Mouse (Mus musculus) spleen, postnatal 10 days (tissue): ENCODE measurements at regions not wholly inside any gene's neighbourhood (a gene's known extent, or its start where the extent isn't known, plus 50 kb on each side); places are given as distances from the start of the nearest gene placed in this dataset.

ENCODE experiments used
- DNase-seq, 2 experiments: peaks; one replicate each; pipeline ENCODE4 v3.0.0; 2021 to 2022; ENCODE audit warnings: low spot score in 2 of 2

- DNase-seq, result no peak
Observed at GRCm38 (mm10) chr9:83273361-83273975, 127.0 kb upstream of the Hmgn3 start.

- no peak for DNase-seq
Observed at GRCm38 (mm10) chr9:83265736-83266135, 119.3 kb upstream of the Hmgn3 start.

GRCm38 (mm10) chr9:83259511-83259910, 113.0 kb upstream of the Hmgn3 start:
- no peak for DNase-seq

GRCm38 (mm10) chr9:83258986-83259385, 112.5 kb upstream of the Hmgn3 start:
- no peak for DNase-seq

GRCm38 (mm10) chr9:83258476-83258875, 112.0 kb upstream of the Hmgn3 start:
- no peak for DNase-seq

GRCm38 (mm10) chr9:83254356-83254755, 107.9 kb upstream of the Hmgn3 start:
- DNase-seq, result no peak

GRCm38 (mm10) chr9:83253789-83254188, 107.3 kb upstream of the Hmgn3 start:
- no peak for DNase-seq

- DNase-seq, result no peak
Observed at GRCm38 (mm10) chr9:83251793-83252192, 105.3 kb upstream of the Hmgn3 start.

- no peak for DNase-seq
Observed at GRCm38 (mm10) chr9:83249871-83250270, 103.4 kb upstream of the Hmgn3 start.

GRCm38 (mm10) chr9:83248164-83248730, 101.8 kb upstream of the Hmgn3 start:
- no peak for DNase-seq

- DNase-seq, result no peak
Observed at GRCm38 (mm10) chr9:83247066-83247668, 100.7 kb upstream of the Hmgn3 start.

GRCm38 (mm10) chr9:83241119-83241518, 94.6 kb upstream of the Hmgn3 start:
- no peak for DNase-seq

- DNase-seq, result no peak
Observed at GRCm38 (mm10) chr9:83239097-83239496, 92.6 kb upstream of the Hmgn3 start.

- DNase-seq, result no peak
Observed at GRCm38 (mm10) chr9:83221866-83222265, 75.4 kb upstream of the Hmgn3 start.

- no peak for DNase-seq
Observed at GRCm38 (mm10) chr9:83202583-83202982, 56.1 kb upstream of the Hmgn3 start.

GRCm38 (mm10) chr9:83199771-83200170, 53.3 kb upstream of the Hmgn3 start:
- no peak for DNase-seq

- no peak for DNase-seq
Observed at GRCm38 (mm10) chr9:83199176-83199575, 52.7 kb upstream of the Hmgn3 start.

- no peak for DNase-seq
Observed at GRCm38 (mm10) chr9:83197013-83197412, 50.5 kb upstream of the Hmgn3 start.
